Mouse (Mus musculus) embryonic facial prominence, embryonic 15.5 days (tissue): ENCODE data around the gene Spindoc. TPM values are rescaled to one million over a fixed set of nuclear protein-coding genes. Genes with fewer than 3 reads are reported as not detected.

Source experiments
- ATAC-seq: fragments of 200-750 bp; cut with Nextera tagmentation; 2 replicates; pipeline ENCODE4 v1.8.0; 2017; ENCODE audit warnings: low read depth, moderate TSS enrichment; ENCODE audit not compliant: insufficient number of reproducible peaks, low FRiP score, low TSS enrichment
- H3K27ac ChIP-seq: fragments of 300-500 bp; sonication (generic); replicated peaks from 2 replicates; pipeline ENCODE4 v1.5.1; 2015; ENCODE audit warnings: mild to moderate bottlenecking, inconsistent platforms
- H3K27me3 ChIP-seq: fragments of 300-500 bp; sonication (generic); 2 replicates; pipeline ENCODE4 v1.6.1; 2015; ENCODE audit warnings: inconsistent platforms
- H3K36me3 ChIP-seq: fragments of 300-500 bp; sonication (generic); 2 replicates; pipeline ENCODE4 v1.6.1; 2015; ENCODE audit warnings: mild to moderate bottlenecking, inconsistent platforms
- H3K4me1 ChIP-seq: fragments of 300-500 bp; sonication (generic); 2 replicates; pipeline ENCODE4 v1.6.1; 2015; ENCODE audit warnings: inconsistent platforms
- H3K4me2 ChIP-seq: fragments of 300-500 bp; sonication (generic); replicated peaks from 2 replicates; pipeline ENCODE4 v1.6.1; 2015; ENCODE audit warnings: mild to moderate bottlenecking, inconsistent platforms
- H3K4me3 ChIP-seq: fragments of 300-500 bp; sonication (generic); replicated peaks from 2 replicates; pipeline ENCODE4 v1.5.1; 2015; ENCODE audit warnings: mild to moderate bottlenecking, inconsistent platforms
- H3K9ac ChIP-seq: fragments of 300-500 bp; sonication (generic); 2 replicates; pipeline ENCODE4 v1.6.1; 2015; ENCODE audit warnings: inconsistent platforms
- H3K9me3 ChIP-seq: fragments of 300-500 bp; sonication (generic); replicated peaks from 2 replicates; pipeline ENCODE4 v1.6.1; 2016; ENCODE audit warnings: inconsistent platforms
- WGBS: fragments of 180-500 bp; shearing (Covaris S2); methylation state at CpG from one replicate; pipeline ENCODE4 v1.1.7; 2015; 5-methylcytosine and 5-hydroxymethylcytosine counted together
- polyA plus RNA-seq: library from polyadenylated mRNA; unstranded; fragments of >200 nt; fragmentation: Nextera tagmentation; extraction: Ambion mirVana; gene quantifications from 2 replicates; pipeline ENCODE4 v1.2.1, GENCODE M21; 2015

Spindoc gene
- polyA plus RNA-seq, 1 experiment from 2014 or later: 30.1 TPM

DNA sequence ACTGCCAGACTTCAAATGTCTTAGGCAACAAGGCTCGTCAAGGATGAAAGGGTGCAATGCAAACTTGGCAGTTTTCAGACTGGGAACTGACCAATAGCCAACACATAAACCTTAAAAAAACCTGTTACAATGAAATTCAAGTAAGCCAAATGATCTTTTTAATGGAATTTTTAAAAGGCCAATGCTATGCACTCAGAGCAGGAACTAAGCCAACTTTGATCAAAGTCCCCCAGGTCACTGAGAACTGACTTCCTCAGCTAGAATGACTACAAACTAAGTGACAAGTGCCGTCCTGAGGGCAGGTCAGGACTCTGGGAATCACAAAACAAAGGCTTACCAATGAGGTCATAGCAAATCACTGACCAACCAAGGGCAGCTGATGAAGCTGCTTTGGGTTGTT, 62.6 kb downstream of the Spindoc start:
- Histone ChIP-seq H3K4me1 (peaks cover 4% of the 10 kb centered on the region), H3K9ac (no peak overlapping the region), H3K9me3 (no peaks in the 10 kb centered on the region), H3K27ac (no peak overlapping the region), H3K27me3 (no peaks in the 10 kb centered on the region), H3K36me3 (no peaks in the 10 kb centered on the region), H3K4me3 (no peak overlapping the region), H3K4me2 (no peak overlapping the region)
- 52% methylated on average over 2 of the region's 2 CpGs for WGBS
- ATAC-seq: no peak

GRCm38 (mm10) chr19:7317716-7318115, 65.1 kb downstream of the Spindoc start:
- 76% methylated on average over 4 of the region's 4 CpGs for WGBS

DNA sequence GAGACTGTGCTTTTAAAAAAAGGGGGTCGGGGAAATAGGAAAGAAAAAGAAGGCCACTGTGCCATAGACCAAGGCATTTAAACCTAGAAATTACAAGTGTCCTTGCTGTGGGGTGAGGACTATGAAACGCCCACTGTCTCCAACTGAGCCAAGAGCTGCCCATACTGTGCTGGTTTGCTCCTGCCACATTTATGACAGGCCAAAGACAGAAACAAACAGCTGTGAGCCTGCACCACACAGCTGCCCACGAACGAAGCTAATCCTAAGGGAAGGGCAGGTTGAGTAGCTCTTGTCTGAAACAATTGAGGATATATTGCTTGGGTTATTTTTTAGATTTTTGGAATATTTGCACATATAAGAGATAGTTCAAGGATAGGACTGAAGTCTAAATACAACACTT, 66.0 kb downstream of the Spindoc start:
- H3K9ac ChIP-seq: no peak overlapping the region
- 65% methylated on average over 4 of the region's 4 CpGs for WGBS
- no peaks in the 10 kb centered on the region for H3K36me3 ChIP-seq
- no peaks in the 10 kb centered on the region for H3K9me3 ChIP-seq
- no peak overlapping the region for H3K27ac ChIP-seq
- H3K4me3 ChIP-seq: no peak overlapping the region
- peak; percentile 34; the same call in 1 of the 2 replicates for ATAC-seq
- no peak overlapping the region for H3K4me2 ChIP-seq
- peaks cover 10% of the 10 kb centered on the region for H3K4me1 ChIP-seq
- H3K27me3 ChIP-seq: no peaks in the 10 kb centered on the region

More at GRCm38 (mm10) chr19:7317716-7318115, 65.1 kb downstream of the Spindoc start:
- Histone ChIP-seq H3K27ac (no peak overlapping the region), H3K4me3 (no peak overlapping the region), H3K4me2 (no peak overlapping the region), H3K27me3 (no peaks in the 10 kb centered on the region), H3K36me3 (no peaks in the 10 kb centered on the region), H3K9ac (no peak overlapping the region), H3K9me3 (no peaks in the 10 kb centered on the region), H3K4me1 (peaks cover 10% of the 10 kb centered on the region)
- ATAC-seq: no peak

DNA sequence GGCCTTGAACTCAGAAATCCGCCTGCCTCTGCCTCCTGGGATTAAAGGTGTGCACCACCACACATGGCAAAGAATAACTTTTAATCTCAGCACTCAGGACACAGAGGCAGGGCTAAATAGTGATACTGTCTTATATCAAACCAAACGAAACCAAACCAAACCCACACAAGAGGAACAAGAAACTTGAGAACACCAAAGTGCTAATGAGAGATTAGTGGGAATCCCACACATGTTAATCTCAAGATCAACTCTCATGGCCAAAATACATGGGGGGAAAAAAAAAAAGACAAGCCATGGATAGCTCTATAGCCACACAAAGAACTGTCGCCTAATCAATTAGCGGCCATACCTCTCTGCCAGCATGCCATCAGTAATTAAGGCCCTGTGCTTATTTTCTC, 67.2 kb downstream of the Spindoc start:
- no peak overlapping the region for H3K4me3 ChIP-seq

DNA sequence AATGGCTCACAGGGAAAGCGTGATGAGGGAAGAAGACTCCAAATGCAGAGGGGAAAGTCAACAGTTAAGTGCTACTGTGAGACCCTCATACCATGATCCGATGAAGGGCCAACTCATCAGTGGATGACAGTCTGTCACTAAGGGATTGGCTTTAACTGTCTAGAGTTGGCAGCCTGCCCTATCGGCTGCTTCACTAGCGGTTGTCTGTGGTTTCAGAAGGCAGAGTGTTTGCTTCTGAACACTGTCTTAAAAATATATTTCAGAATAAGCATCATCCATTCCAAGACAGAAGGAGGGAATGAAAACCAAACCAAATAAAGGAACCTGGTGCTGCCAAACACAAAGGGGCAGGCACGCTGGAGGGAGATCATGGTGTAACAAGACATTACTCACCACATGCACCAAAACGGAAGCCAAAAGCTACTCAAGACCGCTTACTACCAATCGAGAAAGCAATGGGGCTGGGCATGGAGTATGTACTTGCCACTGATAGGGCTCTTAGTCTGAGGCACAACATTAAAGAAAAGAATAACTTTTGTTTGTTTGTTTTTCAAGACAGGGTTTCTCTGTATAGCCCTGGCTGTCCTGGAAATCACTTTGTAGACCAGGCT, 67.7 kb downstream of the Spindoc start:
- WGBS: 63% methylated on average over 8 of the region's 8 CpGs
- peaks cover 27% of the 10 kb centered on the region for H3K4me1 ChIP-seq
- no peak for ATAC-seq
- H3K9ac ChIP-seq: no peak overlapping the region
- H3K27ac ChIP-seq: peak overlapping the region; percentile 31; the same call in 1 of the 2 replicates
- no peak overlapping the region for H3K4me3 ChIP-seq
- H3K9me3 ChIP-seq: no peaks in the 10 kb centered on the region
- H3K4me2 ChIP-seq: no peak overlapping the region
- H3K27me3 ChIP-seq: no peaks in the 10 kb centered on the region
- H3K36me3 ChIP-seq: no peaks in the 10 kb centered on the region

More for the DNA sequence above, 67.2 kb downstream of the Spindoc start:
- ATAC-seq: no peak
- Histone ChIP-seq H3K4me2 (no peak overlapping the region), H3K27me3 (no peaks in the 10 kb centered on the region), H3K27ac (no peak overlapping the region), H3K9me3 (no peaks in the 10 kb centered on the region), H3K4me1 (peaks cover 22% of the 10 kb centered on the region), H3K9ac (no peak overlapping the region), H3K36me3 (no peaks in the 10 kb centered on the region)
- 87% methylated on average over 4 of the region's 4 CpGs for WGBS

DNA sequence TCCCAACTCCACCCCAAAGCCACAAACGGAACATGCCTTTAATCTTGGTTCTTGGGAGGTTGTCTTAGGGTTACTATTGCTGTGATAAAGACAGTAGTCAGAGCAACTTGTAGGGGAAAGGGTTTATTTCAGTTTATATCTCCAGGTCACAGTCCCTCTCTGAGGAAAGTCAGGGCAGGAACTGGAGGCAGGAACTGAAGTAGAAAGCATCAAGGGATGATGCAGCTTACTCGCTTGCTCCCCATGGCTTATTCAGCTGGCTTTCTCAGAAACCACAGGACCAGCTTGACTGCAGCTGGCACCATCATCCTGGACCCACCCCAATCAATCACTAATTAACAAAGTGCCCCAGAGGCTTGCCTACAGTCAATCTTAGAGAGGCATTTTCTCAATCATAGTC, 69.1 kb downstream of the Spindoc start:
- 85% methylated on average over 2 of the region's 2 CpGs for WGBS
- Histone ChIP-seq H3K4me3 (no peak overlapping the region), H3K9ac (no peak overlapping the region), H3K4me1 (peaks cover 40% of the 10 kb centered on the region), H3K4me2 (no peak overlapping the region), H3K9me3 (no peaks in the 10 kb centered on the region), H3K27ac (no peak overlapping the region), H3K27me3 (no peaks in the 10 kb centered on the region), H3K36me3 (no peaks in the 10 kb centered on the region)
- ATAC-seq: no peak

GRCm38 (mm10) chr19:7311306-7311705, 71.5 kb downstream of the Spindoc start:
- Histone ChIP-seq H3K27ac (peak overlapping the region; percentile 89), H3K4me1 (peaks cover 63% of the 10 kb centered on the region), H3K9ac (no peak overlapping the region), H3K4me2 (peak overlapping the region; percentile 33), H3K4me3 (no peak overlapping the region), H3K9me3 (no peaks in the 10 kb centered on the region), H3K27me3 (no peaks in the 10 kb centered on the region), H3K36me3 (no peaks in the 10 kb centered on the region)
- WGBS: 41% methylated on average over 10 of the region's 10 CpGs
- no peak for ATAC-seq

DNA sequence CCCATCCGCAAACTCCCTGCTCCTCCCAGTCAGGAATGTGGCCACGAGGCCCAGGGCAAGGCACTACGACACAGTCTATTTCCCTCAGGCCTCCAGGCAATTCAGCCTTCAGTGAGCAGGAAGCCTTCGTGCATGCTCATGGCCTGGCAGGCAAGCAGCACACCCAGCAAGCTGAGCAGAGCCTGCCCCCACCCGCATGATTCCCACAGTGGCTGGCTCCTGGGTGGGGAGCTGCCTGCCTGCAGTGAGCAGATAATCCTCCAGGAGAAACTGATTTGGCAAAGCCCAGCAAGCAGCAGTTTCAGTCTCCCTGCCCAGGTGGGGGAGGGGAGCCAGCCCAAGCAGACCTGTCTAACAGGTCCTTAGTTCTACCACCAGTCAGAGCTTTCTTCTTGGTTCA, 72.1 kb downstream of the Spindoc start:
- H3K9me3 ChIP-seq: no peaks in the 10 kb centered on the region
- H3K27ac ChIP-seq: peak overlapping the region; percentile 89
- H3K4me2 ChIP-seq: peak overlapping the region; percentile 33
- ATAC-seq: peak; percentile 70
- H3K27me3 ChIP-seq: no peaks in the 10 kb centered on the region
- no peak overlapping the region for H3K9ac ChIP-seq
- H3K4me3 ChIP-seq: no peak overlapping the region
- 14% methylated on average over 5 of the region's 5 CpGs for WGBS
- no peaks in the 10 kb centered on the region for H3K36me3 ChIP-seq
- peaks cover 69% of the 10 kb centered on the region for H3K4me1 ChIP-seq

DNA sequence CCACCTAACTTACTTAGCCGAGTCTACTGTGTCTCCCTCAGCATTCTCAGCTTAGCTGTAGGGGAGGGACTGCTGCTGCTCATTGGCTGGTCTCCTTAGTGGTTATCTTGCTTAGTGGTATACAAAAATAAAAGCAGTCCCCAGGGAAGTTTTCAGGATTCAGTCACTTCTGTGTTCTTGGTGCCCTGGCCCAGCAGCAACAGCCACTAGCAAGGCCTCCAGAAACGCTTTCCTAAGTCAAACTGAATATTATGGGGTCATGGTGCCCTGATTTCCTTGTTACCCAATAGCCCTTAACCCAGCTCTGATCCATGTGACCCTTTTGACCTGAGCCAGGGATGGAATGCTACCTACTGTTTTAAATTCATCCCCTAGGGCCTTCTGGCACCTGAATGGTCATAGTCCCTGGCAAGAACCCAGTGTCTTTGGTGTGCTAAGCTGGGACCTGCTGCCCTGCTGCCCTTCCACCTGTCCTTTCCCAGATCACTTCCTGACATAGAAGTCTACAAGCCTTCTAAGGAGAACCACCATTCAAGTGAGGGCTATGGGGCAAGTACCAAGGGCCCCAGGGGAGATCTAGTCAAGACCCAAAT, 73.0 kb downstream of the Spindoc start:
- H3K27me3 ChIP-seq: no peaks in the 10 kb centered on the region
- H3K27ac ChIP-seq: peak overlapping the region; percentile 89
- 56% methylated on average over 2 of the region's 2 CpGs for WGBS
- H3K4me2 ChIP-seq: no peak overlapping the region
- no peak overlapping the region for H3K4me3 ChIP-seq
- H3K4me1 ChIP-seq: peaks cover 65% of the 10 kb centered on the region
- H3K9me3 ChIP-seq: no peaks in the 10 kb centered on the region
- H3K9ac ChIP-seq: no peak overlapping the region
- no peaks in the 10 kb centered on the region for H3K36me3 ChIP-seq
- ATAC-seq: no peak

GRCm38 (mm10) chr19:7307995-7308770, 74.6 kb downstream of the Spindoc start:
- no peaks in the 10 kb centered on the region for H3K9me3 ChIP-seq
- H3K36me3 ChIP-seq: no peaks in the 10 kb centered on the region
- H3K9ac ChIP-seq: no peak overlapping the region
- H3K4me2 ChIP-seq: no peak overlapping the region
- 45% methylated on average over 8 of the region's 8 CpGs for WGBS
- peaks cover 62% of the 10 kb centered on the region for H3K4me1 ChIP-seq
- H3K27me3 ChIP-seq: no peaks in the 10 kb centered on the region
- H3K4me3 ChIP-seq: no peak overlapping the region
- H3K27ac ChIP-seq: peak overlapping the region; percentile 75
- peak; percentile 51 for ATAC-seq

DNA sequence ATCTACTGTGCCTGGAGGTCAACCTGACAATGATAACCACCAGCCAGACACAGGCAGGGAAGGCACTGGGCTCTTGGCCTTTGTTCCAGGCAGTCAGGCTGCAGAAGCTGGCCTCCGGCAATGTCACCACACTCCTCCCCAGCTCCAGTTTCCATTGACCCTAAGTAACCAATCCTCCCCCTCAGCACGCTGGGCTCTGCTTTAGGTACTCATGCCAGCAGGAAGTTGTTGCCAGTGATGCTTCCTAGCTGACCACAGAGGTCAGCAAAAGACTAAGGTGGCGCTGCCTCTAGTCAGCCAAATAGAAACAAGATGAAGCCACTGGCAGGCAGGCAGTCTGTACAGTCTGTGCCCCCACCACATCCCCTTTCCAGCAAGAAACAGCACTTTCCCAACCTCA, 75.8 kb downstream of the Spindoc start:
- H3K4me2 ChIP-seq: no peak overlapping the region
- peaks cover 70% of the 10 kb centered on the region for H3K4me1 ChIP-seq
- H3K27ac ChIP-seq: peak overlapping the region; percentile 75; the same call in 1 of the 2 replicates
- H3K4me3 ChIP-seq: no peak overlapping the region
- ATAC-seq: no peak
- no peaks in the 10 kb centered on the region for H3K27me3 ChIP-seq
- 58% methylated on average over 3 of the region's 3 CpGs for WGBS
- no peaks in the 10 kb centered on the region for H3K9me3 ChIP-seq
- H3K9ac ChIP-seq: no peak overlapping the region
- no peaks in the 10 kb centered on the region for H3K36me3 ChIP-seq
